Mouse (Mus musculus): Measurements from ENCODE around the gene Tmem54.

GRCm38 (mm10) chr4:129112231-129112630 lies 6.9 kb downstream of the Tmem54 start:
- no peak for TF ChIP-seq GATA1 (IDR thresholded peaks at IDR 0.05; ENCODE audit: borderline replicate concordance, low read length)
- no peak for TF ChIP-seq FLI1 (IDR thresholded peaks at IDR 0.05; ENCODE audit: low read length)

Measured in megakaryocyte, embryonic 14.5 days (primary cell).